Mouse (Mus musculus) adrenal gland, adult 8-10 months (tissue): ENCODE data around the gene Dnaaf2. TPM values are rescaled to one million over a fixed set of nuclear protein-coding genes. Genes with fewer than 3 reads are reported as not detected.
A peak's percentile ranks its signal among the peaks of the same experiment; 100 is the strongest.
"Not testable (repeated sequence)": the region's sequence is repeated elsewhere in the genome, so short reads cannot be mapped to it uniquely, and the experiment has no call there.

Source experiments
- DNase-seq: peaks from one replicate; pipeline ENCODE4 v3.0.0; 2022
- microRNA-seq, 2 experiments: library from miRNA; unstranded; fragments of <30 nt; microRNA quantifications; one replicate each; pipeline ENCODE4 v1.2.0; 2022
- total RNA-seq, 4 experiments: library from RNA; stranded (reverse); gene quantifications; 2 replicates each; pipeline ENCODE4 v1.2.4; 2022

The Dnaaf2 gene
- total RNA-seq, 4 experiments from 2014 or later, result 0.94 to 2.2 (median 1.5) TPM

DNA sequence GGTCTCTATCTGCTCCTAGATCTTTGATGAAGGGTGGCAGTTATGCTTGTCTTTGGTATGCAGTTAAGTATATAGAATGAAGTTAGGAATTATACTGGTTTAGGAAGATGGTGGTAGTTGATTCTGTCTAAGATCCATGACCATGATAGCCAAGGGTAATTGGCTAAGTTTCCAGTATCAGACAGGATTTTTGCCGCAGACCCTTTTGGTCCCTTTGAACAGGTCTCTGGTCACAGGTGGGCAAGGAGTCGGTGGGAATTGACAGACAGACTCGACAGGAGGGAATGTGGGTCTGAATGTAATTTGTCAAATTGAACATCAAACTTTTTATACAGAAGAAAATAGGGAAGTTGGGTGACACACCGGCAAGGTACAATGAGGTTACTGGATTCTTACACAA is 34.6 kb downstream of the Dnaaf2 start:
- DNase-seq, result not testable (repeated sequence)

DNA sequence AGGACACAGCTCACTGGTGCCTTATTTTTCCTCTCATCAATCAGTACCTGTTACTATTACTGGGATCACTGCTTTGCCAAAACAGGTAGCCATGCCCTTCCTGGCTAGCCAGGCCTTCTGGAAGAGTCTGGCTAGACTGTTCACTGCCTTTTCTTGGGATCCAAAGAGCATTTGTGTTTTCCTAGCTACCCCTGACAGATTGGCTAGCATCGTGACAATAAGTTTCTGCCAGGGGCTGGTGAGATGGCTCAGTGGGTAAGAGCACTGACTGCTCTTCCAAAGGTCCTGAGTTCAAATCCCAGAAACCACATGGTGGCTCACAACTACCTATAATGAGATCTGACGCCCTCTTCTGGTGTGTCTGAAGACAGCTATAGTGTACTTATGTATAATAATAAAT is 37.6 kb downstream of the Dnaaf2 start:
- not testable (repeated sequence) for DNase-seq

DNA sequence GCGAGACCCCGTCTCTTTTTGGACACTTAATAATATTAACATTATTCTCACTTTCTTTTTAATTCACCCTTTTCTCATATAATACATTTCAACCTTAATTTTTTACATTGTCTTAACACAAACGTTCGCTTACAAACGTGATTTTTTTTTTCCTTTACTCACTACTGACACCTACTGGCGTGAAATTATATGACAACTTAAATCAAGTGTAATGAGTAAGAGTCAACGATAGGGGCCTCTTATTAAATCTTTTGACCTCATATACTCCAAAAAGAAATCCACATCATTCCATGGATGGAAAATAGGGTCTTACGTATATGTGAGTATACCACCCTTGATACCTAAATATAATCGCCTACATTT is 38.7 kb downstream of the Dnaaf2 start:
- DNase-seq, result no peak

DNA sequence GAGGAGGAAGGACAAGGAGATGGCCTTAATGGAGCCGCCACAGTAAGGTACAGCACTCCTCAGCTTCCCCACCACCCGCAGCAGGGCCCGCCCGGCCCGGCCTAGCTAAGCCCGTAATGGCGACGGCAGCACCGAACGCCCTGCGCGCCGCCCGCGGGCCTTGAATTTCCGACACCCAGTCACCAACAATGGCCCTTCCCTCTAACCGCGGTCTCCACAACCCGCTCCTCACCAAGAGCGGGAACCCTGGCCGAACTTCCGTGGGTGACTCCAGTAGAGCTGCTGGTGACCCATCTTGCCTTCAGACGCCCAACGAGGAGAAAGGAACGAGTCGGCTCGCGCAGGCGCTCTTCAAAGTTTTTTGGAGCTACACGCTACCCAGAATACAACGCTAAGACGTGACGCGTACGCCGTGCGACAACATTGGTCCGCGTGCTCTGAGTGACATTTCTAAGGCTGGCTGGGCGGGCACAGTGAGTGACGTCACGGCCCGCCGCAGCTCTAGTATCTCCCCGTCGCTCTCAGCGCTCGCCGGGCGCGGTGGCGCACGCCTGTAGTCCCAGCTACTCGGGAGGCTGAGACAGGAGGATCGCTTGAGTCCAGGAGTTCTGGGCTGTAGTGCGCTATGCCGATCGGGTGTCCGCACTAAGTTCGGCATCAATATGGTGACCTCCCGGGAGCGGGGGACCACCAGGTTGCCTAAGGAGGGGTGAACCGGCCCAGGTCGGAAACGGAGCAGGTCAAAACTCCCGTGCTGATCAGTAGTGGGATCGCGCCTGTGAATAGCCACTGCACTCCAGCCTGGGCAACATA is 39.3 kb downstream of the Dnaaf2 start, which contains the start of gene Rps29:
Gene Rps29 (minus strand): TSS at position 422 of the 813 bp plus-strand sequence.
- DNase-seq, result peak; percentile 98

DNA sequence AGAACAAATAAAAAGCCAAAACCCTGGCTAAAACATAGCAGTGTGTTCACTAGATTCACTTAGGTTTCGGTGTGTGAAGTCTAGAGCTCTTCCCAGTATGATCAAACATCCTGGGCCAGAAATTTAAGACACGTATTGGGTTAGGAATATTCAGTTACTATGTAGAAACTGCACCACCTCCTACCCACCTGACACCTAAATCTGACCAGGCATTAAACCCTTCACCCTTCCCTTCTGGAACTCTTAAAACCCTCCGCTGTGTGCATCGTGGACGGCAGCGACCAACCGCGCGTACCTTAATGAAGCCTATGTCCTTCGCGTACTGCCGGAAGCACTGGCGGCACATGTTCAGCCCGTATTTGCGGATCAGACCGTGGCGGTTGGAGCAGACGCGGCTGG is 39.9 kb downstream of the Dnaaf2 start:
- DNase-seq, result no peak

DNA sequence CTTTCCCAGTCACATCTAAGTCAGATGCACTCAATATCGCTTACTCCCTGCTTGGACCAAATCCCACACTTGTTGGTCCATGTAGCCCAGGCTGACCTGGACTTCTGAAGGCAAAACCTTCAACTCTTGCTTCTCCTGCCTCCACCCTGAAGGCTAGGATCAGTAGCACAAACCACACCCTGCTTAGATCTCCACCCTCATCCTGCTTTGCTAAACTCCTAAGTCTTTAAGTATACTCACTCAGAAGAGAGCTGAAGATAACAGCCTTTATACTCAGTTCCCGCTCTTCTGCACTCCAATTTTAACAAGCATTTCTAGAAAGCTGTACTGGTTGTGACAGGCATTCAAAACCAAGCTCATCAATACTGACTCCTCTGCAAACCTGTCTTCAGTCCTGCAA is 41.1 kb downstream of the Dnaaf2 start:
- DNase-seq, result no peak

DNA sequence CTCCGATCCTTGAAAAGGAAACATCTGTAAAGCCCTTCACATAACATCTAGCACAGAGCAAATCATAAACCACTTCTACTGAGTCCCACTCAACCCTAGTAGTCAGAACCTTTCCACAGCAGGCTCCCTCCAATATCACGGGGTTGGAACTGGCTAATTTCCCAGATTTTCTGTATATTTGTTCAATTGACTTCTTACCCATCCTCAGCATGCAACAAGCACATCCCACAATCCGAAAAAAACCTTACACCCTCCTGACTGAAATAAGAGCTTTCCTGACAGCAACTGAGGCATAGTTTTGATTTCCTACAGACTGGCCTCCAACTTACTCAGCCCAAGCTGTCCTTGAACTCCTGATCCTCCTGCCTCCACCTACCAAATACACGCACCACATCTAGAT is 41.8 kb downstream of the Dnaaf2 start:
- DNase-seq, result no peak

DNA sequence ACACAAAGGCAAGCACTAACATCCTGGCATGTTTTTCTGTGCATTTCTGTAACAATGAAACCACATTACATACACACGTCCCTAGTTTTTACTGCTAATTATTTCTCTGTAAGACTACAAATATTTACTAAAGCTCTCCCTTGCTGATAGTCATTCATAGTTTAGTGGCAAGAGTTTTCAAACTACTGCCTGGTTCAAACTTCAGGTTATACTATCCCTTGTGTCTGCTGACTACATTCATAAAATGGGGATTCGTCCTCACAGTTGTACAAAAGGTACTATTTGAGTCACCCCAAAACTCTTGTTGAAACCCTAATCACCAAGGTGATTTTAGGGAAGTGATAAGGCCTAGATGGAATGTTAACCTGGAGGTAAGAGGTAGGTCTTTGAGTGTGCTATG is 42.3 kb downstream of the Dnaaf2 start:
- no peak for DNase-seq

DNA sequence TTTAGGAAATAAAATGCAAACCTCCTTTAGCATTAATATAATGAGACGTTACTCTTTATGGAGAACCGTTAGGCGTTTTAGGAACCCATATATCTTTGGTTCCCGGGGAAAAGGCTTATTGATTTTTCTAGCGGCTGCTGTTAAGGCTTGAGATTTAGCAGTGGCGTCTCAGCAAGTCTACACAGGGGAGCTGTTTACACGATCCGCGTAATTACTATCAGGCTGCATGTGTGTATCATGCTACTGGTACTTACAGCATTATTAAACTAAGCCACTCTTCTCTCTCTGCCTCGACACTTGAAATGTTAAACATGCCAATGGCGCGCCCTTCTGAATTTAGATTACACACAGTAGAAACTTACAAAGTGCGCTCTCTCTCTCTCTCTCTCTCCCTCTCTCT is 48.2 kb downstream of the Dnaaf2 start:
- no peak for DNase-seq

DNA sequence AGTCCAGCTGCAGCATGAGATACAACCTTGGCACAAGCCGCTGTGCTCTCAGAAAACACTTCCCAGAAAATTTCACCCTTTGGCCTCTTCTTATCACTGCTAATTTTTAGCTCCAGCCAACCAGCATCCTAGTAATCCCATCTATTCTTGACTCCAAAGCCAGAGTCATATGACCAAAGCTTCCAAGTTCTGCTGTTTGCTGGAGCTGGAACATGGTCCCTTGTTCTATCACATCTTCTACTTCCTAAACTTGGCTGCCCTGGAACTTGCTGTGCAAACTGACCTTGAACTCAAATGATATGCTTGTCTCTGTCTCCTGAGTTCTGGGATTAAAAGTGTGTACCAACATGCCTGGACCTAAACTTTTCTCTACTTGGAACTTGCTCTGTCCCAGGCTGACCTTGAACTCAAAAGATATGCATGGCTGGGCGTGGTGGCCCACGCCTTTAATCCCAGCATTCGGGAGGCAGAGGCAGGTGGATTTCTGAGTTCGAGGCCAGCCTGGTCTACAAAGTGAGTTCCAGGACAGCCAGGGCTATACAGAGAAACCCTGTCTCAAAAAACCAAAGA is 51.0 kb downstream of the Dnaaf2 start:
- no peak for DNase-seq

DNA sequence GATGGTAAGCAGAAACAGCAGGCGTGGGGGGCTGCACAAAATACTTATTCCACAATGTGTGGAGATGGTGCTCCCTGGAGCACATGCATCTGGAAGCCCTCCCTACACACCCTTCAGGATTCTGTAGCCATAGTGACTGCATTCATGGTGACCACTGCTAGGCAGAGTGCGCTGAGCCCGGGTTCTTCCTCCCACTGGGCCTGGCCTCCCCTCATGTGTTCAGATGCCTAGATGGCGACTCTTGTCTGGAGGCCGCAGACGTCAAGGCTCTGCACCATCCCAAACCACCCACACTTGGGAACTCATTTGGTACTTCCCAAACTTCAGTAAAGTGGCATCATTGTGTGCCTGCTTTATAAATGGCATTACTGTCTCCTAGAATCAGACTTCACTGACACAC is 54.8 kb downstream of the Dnaaf2 start:
- no peak for DNase-seq

DNA sequence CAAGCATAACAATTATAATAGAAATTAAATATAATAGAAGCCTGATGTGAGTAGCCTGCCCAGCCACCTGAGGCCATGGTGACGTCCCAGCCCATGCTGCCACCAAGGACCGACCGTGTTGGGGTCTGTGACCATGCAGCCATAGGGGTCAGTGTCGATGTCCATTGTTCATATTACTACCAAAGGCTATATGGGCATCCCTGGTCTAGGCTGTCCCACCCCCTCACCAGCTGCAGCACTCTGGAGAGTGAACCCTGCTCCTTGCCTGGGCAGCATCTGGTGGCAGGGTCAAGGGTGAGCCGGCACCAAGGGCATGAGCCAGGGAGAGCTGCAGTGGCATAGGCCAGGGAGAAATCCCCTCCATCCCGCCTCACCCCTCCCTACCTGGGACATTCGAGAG is 58.4 kb downstream of the Dnaaf2 start:
- no peak for DNase-seq

DNA sequence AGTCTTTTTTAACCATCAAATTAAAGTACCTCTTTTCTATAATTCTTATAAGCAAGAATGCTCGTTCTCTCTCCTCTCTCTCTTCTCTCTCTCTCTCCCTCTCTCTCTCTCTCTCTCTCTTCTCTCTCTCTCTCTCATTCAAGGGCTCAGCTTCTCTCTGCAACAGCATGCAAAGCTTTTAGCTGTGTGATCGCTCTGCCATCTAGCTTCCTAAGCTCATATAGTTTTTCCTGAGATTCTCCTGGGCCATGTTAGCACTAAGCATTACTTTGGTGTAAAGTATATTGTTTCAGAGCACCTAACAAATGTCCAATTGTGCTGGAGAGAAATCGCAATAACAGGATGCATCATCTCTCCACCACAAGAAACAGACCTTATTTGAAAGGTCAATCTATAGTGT is 59.0 kb downstream of the Dnaaf2 start:
- DNase-seq, result no peak

Small RNA genes lying within 50 kb of the gene (microRNA-seq; reads per million reads assigned to microRNA genes)
- gene Gm47287 (0 reads per million in 2 experiments), gene Gm47295 (0.70 to 1.5 reads per million in 2 experiments)

Other genes with a start within 250 kb of the Dnaaf2 start
- gene Rps29, start 39.2 kb downstream of the Dnaaf2 start, total RNA-seq, result 1,000 to 10,000 TPM; 1,288 to 1,496 (median 1,367) TPM
- gene Lrr1, start 29.6 kb downstream of the Dnaaf2 start, total RNA-seq, result not detected
- gene Rpl36al, start 14.3 kb downstream of the Dnaaf2 start, total RNA-seq, result 100 to 1,000 TPM; 457 to 680 (median 548) TPM
- 10 to 100 TPM; 59.8 to 89.4 (median 61.3) TPM for gene Mgat2, start 14.3 kb downstream of the Dnaaf2 start, total RNA-seq
- 1 to 10 TPM; 5.1 to 8.0 (median 5.8) TPM for gene Gm49383, start 1.3 kb downstream of the Dnaaf2 start, total RNA-seq
- 1 to 10 TPM; 3.6 to 7.2 (median 5.3) TPM for gene Gm49384, start 5.8 kb upstream of the Dnaaf2 start, total RNA-seq
- gene Pole2, start 29.8 kb upstream of the Dnaaf2 start, total RNA-seq, result 1 to 10 TPM; 1.9 to 2.6 (median 2.4) TPM
- 10 to 100 TPM in 1 of 4 experiments, 1 to 10 TPM in 3; 5.8 to 10.7 (median 8.9) TPM for gene Klhdc1, start 42.7 kb upstream of the Dnaaf2 start, total RNA-seq
- gene Klhdc2, start 98.3 kb upstream of the Dnaaf2 start, total RNA-seq, result 10 to 100 TPM; 65.7 to 67.2 (median 67.0) TPM
- gene Nemf, start 158.7 kb upstream of the Dnaaf2 start, total RNA-seq, result 10 to 100 TPM; 41.6 to 80.5 (median 55.2) TPM
- gene Arf6, start 173.7 kb upstream of the Dnaaf2 start, total RNA-seq, result 100 to 1,000 TPM; 108 to 148 (median 117) TPM
- gene Gm9887, start 174.0 kb upstream of the Dnaaf2 start, total RNA-seq, result under 1 TPM in 2 of 4 experiments, not detected in 2; 0.73 to 0.86 TPM